Mouse (Mus musculus) activated CD4-positive, CD25-positive, alpha-beta regulatory T cell, adult 4 months (primary cell): ENCODE measurements around the gene Gm45785. TPM values are rescaled to one million over a fixed set of nuclear protein-coding genes. Genes with fewer than 3 reads are reported as not detected.

Source experiments
- ATAC-seq: one replicate; pipeline ENCODE4 v1.8.0; 2017
- polyA plus RNA-seq, 2 experiments: library from polyadenylated mRNA; unstranded; fragments of 100-300 nt; shearing (Covaris generic); gene quantifications; one replicate each; pipeline ENCODE4 v1.2.1; 2017

Gene Gm45785
- polyA plus RNA-seq, 2 experiments from 2014 or later, result not detected

DNA sequence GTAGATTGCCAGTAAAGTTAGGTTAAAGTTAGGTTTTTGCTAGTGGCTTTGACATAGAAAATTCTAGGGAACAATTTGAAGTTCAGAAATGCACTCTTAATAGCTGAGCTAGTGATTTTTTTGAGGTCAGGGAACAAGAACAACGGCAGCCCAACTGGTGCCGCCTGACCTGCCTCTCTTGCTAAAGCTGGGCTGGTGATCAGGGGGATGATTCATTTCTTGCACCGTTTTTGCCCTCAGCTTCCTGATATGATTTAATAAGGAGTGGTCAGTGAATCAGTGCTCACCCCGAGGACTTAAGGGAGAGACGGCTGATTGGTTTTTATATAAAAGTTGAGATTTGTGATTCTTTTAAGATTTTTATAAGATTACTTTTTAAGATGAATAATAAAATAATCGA, 24.7 kb downstream of the Gm45785 start:
- ATAC-seq, result no peak

- ATAC-seq, result no peak
These were observed 27.8 kb downstream of the Gm45785 start for GRCm38 (mm10) chr7:140828171-140828881.

DNA sequence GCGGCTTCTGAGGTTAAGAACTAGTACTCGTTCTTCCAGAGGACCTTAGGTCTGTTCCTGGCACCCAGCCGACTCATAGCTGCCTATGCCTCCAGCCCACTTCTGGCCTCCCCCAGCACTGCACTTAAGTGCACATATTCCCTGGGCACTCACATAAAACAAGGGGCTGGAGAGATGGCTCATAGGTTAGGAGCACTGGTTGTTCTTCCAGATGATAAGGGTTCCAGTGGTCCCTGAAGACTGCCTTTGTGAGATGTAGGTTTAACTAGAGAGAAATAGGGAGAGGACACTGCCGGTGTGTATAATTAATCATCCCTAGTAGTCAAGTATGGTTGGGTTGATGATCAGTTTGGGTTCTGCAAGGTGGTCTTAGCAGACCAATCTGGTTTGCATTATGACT, 33.4 kb downstream of the Gm45785 start:
- no peak for ATAC-seq

- no peak for ATAC-seq
These were observed 34.3 kb downstream of the Gm45785 start, which contains the start of gene Zfp941 for GRCm38 (mm10) chr7:140821653-140822329. TSS of gene Zfp941 (minus strand) at chr7:140822178.

DNA sequence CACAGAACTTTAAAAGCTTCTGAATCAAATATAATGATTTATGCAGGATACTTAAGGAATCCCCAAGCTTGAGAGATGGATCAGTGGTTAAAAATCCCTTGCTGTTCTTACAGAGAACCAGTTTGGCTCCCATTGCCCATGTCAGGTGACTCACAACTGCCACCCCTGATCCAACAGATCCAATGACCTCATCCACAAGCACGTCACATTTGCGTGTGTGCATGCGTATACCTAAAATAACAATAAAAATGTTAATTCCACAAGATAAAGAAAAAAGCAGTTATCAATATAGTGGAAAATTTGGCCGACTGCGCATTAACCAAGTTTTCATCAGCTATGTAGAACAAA, 34.9 kb downstream of the Gm45785 start:
- ATAC-seq, result no peak

GRCm38 (mm10) chr7:140820173-140820572, 36.0 kb downstream of the Gm45785 start:
- no peak for ATAC-seq

DNA sequence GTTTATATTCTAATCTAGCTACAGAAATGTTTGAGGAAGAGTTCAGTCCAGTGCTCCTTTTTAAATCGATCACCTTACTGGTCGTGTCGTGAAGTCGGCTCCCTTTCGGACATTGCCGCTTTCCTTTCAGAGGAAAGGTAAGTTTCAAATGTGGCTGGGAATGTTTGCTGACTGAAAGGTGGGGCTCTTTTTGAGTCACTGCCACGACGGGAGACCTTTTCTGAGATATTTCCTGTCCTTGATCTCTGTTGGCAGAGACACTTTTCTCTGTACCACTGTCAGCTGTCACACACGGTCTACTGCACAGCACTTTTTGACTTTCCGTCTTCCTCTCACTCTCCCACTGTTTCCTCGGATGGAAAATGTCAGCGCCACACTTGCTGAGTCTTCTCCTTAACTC, 43.3 kb downstream of the Gm45785 start:
- ATAC-seq, result no peak

DNA sequence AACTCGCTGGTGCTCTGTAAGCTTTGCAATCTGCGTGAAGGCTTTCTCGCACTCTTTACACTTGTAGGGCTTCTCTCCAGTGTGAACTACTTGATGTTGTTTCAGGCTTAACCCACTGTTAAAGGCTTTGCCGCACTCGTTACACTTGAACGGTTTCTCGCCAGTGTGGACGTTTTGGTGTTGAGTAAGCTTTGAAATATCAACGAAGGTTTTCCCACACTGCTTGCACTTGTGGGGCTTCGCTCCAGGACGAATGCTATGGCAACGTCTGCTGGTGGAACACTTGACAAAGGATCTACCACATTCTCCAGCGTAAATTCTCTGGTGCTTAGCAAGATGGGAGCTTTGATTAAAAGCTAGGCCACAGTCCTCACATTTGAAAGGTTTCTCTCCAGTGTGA, 44.4 kb downstream of the Gm45785 start:
- no peak for ATAC-seq

DNA sequence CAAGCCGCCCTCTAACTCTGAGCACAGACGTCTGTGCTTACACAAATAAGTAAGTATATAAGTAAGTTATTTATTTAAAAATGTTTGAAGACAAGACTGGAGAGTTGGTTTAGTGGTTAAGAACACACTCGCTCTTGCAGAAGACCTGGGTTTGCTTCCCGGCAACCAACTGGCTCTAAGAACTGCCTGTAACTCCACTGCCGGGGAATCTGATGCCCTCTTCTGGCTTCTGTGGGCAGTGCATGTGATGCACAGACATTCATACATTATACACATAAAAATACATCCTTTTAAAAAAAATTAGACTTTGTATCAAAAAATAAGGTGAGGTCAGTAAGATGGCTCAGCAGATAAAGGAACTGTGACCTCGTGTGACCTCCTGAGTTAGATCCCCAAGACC, 45.6 kb downstream of the Gm45785 start:
- ATAC-seq, result no peak

- no peak for ATAC-seq
These were observed 50.4 kb downstream of the Gm45785 start for GRCm38 (mm10) chr7:140805704-140806103.

DNA sequence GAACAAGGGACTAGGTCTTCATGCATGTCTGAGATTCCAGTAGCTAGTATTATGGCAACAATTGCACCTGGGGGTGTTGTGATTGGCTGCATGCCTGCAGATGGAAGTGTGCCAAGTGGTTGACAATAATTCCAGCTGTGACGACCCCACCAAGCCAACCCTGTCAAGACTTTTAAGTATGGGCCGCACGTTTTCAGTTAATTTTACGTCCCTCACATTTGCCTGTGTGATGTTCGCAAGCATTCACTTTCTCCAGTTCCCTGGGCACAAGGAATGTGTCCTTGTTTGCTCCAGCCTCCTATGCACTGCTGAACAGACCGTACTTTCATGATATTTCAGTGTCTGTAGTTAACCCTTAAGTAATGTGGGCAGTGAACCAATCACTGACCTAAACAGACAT, 53.5 kb downstream of the Gm45785 start:
- ATAC-seq, result no peak

- no peak for ATAC-seq
These were observed 57.9 kb downstream of the Gm45785 start for GRCm38 (mm10) chr7:140798212-140798611.

GRCm38 (mm10) chr7:140797619-140798018, 58.5 kb downstream of the Gm45785 start:
- no peak for ATAC-seq

DNA sequence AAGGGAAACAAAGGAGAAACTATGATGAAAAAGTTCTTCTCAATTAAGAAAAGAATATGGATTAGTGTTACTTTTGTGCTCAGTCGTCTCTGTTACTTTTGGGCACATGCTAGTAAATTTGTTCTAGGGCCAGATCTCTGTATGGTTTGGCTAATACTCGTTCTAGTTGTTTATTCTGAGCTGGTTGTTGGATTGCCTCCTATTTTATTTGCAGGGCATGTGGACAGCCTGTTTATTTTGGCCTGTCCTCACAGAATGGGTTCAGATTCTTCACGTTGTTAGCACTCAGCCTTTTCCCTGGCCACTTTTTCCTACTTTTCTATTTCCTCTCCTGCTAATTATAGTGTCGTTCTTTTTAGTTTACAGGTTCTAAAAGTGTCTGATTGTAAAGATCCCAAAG, 62.6 kb downstream of the Gm45785 start:
- ATAC-seq, result no peak

GRCm38 (mm10) chr7:140788053-140788435, 68.1 kb downstream of the Gm45785 start:
- no peak for ATAC-seq

DNA sequence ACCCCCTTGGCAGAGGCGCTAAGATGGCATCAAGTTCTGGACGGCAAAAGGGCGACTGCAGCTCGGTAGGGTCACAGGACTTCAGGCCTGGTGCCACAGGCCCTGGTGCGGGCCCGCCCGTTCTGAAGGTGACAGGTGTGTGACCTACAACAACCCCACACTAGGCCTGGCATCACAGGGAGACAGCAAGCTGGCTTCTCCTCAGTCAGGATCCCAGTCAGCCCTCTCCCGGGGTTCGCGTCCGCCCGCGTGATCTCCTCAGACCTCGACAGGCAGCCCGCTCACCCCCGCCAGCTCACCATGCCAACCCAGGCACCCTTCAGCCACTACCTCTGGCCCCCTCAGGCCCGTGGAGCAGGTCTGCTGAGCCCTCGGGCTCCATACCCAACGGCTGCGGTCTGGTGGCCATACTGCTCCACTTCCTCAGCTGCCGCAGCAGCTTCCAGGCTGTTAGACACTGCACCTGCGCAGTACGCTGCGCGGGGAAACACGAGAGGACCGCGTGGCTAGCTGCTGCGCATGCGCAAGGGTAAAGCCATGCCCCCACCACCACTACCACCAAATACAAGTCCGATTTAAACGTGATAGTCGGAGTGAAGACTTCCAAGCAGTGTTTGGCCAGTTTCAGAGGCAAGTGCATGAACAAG, 68.6 kb downstream of the Gm45785 start, which contains the start of gene Syce1:
Syce1 (minus strand) TSS at position 447 of the 647 bp plus-strand sequence.
- ATAC-seq, result no peak

GRCm38 (mm10) chr7:140780548-140780947, 75.6 kb downstream of the Gm45785 start:
- ATAC-seq, result no peak

Other genes starting within 250 kb of the Gm45785 start
- not detected for gene Olfr61, start 227.4 kb downstream of the Gm45785 start, polyA plus RNA-seq
- not detected for gene Olfr53, start 209.9 kb downstream of the Gm45785 start, polyA plus RNA-seq
- under 1 TPM; 0.05 to 0.24 TPM for gene Olfr539, start 196.4 kb downstream of the Gm45785 start, polyA plus RNA-seq
- gene Olfr45, start 174.4 kb downstream of the Gm45785 start, polyA plus RNA-seq, result not detected
- gene Olfr541, start 159.1 kb downstream of the Gm45785 start, polyA plus RNA-seq, result not detected
- under 1 TPM in 1 of 2 experiments, not detected in 1; 0.21 TPM for gene Cyp2e1, start 92.6 kb downstream of the Gm45785 start, polyA plus RNA-seq
- under 1 TPM; 0.33 to 0.38 TPM for gene Syce1, start 68.5 kb downstream of the Gm45785 start, polyA plus RNA-seq
- under 1 TPM; 0.13 to 0.23 TPM for gene Zfp941, start 34.2 kb downstream of the Gm45785 start, polyA plus RNA-seq
- not detected for gene Urah, start 21.3 kb downstream of the Gm45785 start, polyA plus RNA-seq
- not detected for gene Scgb1c1, start 10.8 kb downstream of the Gm45785 start, polyA plus RNA-seq
- not detected for gene Odf3, start 8.5 kb downstream of the Gm45785 start, polyA plus RNA-seq
- gene Ric8a, start 626 bp upstream of the Gm45785 start, polyA plus RNA-seq, result 10 to 100 TPM; 51.6 to 57.0 TPM
- 10 to 100 TPM; 33.1 to 48.2 TPM for gene Bet1l, start 1.2 kb upstream of the Gm45785 start, polyA plus RNA-seq
- 100 to 1,000 TPM; 110 to 160 TPM for gene Psmd13, start 25.6 kb upstream of the Gm45785 start, polyA plus RNA-seq
- 1 to 10 TPM; 5.9 to 8.0 TPM for gene Sirt3, start 26.0 kb upstream of the Gm45785 start, polyA plus RNA-seq
- gene Cox8b, start 44.1 kb upstream of the Gm45785 start, polyA plus RNA-seq, result not detected
- not detected for gene Nlrp6, start 64.6 kb upstream of the Gm45785 start, polyA plus RNA-seq
- 10 to 100 TPM; 15.2 to 15.6 TPM for gene Pgghg, start 85.1 kb upstream of the Gm45785 start, polyA plus RNA-seq
- gene Ifitm5, start 94.0 kb upstream of the Gm45785 start, polyA plus RNA-seq, result not detected
- not detected for gene Gm45717, start 99.6 kb upstream of the Gm45785 start, polyA plus RNA-seq
- gene Ifitm2, start 99.7 kb upstream of the Gm45785 start, polyA plus RNA-seq, result 100 to 1,000 TPM in 1 of 2 experiments, 10 to 100 TPM in 1; 94.1 to 101 TPM
- 1 to 10 TPM; 4.6 to 7.5 TPM for gene Ifitm1, start 110.9 kb upstream of the Gm45785 start, polyA plus RNA-seq
- gene Ifitm3, start 154.4 kb upstream of the Gm45785 start, polyA plus RNA-seq, result 10 to 100 TPM; 17.0 to 23.4 TPM
- under 1 TPM; 0.70 to 0.92 TPM for gene Ifitm6, start 161.6 kb upstream of the Gm45785 start, polyA plus RNA-seq
- not detected for gene Gm17387, start 172.8 kb upstream of the Gm45785 start, polyA plus RNA-seq
- gene B4galnt4, start 204.8 kb upstream of the Gm45785 start, polyA plus RNA-seq, result 10 to 100 TPM in 1 of 2 experiments, 1 to 10 TPM in 1; 6.4 to 11.9 TPM
- 100 to 1,000 TPM; 365 to 380 TPM for gene Pkp3, start 221.9 kb upstream of the Gm45785 start, polyA plus RNA-seq
- 100 to 1,000 TPM; 163 to 179 TPM for gene Sigirr, start 244.2 kb upstream of the Gm45785 start, polyA plus RNA-seq